Mouse (Mus musculus) spleen, adult 18-20 months (tissue): ENCODE data around the gene Vmn2r41.
"Not testable (repeated sequence)": the region's sequence is repeated elsewhere in the genome, so short reads cannot be mapped to it uniquely, and the experiment has no call there.

ENCODE experiments used
- DNase-seq, 2 experiments: peaks; one replicate each; pipeline ENCODE4 v3.0.0; 2022; ENCODE audit warnings: mixed read lengths in 2 of 2

The Vmn2r41 gene

DNA sequence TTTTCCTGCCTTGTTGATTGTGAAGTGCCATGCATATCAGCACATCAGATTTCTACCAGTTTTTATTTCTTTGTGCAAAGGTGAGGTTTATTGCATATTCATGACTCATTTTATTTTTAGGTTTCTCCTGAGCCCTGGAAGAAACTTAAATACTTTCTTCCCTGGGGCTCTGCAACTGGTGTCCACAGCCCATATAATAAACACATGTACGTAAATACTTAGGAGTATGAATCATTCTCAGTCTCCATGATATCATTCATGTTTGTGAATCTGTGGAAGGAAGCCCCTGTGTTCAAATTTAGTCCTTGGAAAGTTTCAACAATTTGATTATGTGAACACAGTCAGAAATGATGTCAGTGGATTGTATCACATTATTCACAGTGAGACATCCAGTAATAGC is at the start of gene Vmn2r41:
TSS of gene Vmn2r41 (minus strand) at position 101 of the 400 bp plus-strand sequence.
- DNase-seq = not testable (repeated sequence)

DNA sequence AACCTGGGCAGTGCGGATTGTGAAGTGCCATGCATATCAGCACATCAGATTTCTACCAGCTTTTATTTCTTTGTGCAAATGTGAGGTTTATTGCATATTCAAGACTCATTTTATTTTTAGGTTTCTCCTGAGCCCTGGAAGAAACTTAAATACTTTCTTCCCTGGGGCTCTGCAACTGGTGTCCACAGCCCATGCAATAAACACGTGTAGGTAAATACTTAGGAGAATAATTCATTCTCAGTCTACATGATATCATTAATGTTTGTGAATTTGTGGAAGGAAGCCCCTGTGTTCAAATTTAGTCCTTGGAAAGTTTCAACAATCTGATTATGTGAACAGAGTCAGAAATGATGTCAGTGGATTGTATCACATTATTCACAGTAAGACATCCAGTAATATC is 38.8 kb upstream of the Vmn2r41 start, which contains the start of gene Vmn2r42:
TSS of gene Vmn2r42 (minus strand) at position 101 of the 400 bp plus-strand sequence.
- DNase-seq = not testable (repeated sequence)

DNA sequence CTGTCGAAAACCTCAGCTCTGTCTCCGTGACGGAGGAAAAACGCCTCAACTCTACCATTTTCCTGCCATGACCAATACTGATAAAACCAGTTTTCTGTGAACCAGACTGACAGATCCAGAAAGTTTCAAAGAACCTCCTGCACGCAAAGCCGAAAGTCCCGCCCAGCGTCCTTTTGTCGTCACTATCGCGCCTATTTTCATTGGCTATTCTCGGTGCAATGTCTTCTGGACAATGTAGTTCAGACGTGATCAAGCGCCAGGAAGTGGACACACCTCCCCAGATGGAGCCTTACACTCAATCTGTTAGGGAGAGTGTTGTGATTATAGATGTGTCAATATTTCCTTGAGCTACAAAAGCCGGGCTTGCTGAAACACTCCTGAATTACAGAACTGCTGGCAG is 68.6 kb downstream of the Vmn2r41 start:
- peak; percentile 3 to 5 for DNase-seq
